Mouse (Mus musculus): ENCODE measurements around the gene Slc37a2.

Slc37a2 gene

DNA sequence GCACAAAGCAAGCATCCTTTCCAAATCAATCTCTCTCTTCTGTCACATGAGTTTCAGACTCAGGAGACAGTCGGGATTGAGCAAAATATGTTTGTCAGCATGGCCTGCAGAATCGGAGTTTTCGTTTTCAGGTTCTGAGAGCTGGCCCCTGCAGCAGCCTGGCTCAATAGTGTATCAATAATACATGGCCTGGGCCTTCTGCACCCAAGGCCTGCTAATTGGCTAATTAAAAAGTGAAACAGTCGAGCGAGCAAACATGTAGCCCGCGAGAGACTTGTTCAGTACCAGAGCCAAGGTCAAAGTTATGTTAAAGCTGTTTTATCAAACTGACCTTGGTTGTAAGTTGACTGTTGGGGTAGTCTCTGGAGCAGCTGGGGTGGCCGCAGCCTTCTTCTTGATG lies 34.8 kb downstream of the Slc37a2 start:
- no peak for DNase-seq (ENCODE audit: low read depth, low spot score)

DNA sequence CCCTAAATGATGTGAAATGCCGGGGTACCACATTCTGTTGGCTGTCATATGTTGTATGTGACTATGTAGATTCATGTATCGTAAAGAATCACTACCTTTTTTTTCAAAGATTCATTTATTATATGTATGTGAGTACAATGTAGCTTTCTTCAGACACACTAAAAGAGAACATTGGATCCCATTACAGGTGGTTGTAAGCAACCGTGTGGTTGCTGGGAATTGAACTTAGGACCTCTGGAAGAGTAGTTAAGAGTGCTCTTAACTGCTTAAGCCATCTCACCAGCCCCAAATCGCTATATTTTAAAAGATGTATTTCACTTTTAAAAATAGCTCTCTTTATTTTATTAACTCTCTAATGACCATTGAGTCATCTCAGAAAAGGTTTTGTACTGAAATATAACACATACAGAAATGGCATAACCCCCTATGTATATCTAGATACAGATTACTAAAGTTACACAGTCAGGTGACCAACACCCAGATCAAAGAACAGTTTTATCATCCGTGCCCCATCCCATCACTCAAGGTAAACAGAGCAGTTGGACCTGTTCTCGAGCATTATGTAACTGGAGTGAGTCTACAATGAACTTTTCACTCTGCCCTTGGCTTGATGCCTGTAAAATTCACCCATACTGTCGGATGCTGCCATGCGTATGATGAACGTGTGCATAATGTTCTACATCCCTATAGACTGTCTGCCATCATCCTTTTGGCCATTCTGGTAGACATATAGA lies 41.0 kb downstream of the Slc37a2 start:
- DNase-seq (ENCODE audit: low read depth, low spot score), result no peak

DNA sequence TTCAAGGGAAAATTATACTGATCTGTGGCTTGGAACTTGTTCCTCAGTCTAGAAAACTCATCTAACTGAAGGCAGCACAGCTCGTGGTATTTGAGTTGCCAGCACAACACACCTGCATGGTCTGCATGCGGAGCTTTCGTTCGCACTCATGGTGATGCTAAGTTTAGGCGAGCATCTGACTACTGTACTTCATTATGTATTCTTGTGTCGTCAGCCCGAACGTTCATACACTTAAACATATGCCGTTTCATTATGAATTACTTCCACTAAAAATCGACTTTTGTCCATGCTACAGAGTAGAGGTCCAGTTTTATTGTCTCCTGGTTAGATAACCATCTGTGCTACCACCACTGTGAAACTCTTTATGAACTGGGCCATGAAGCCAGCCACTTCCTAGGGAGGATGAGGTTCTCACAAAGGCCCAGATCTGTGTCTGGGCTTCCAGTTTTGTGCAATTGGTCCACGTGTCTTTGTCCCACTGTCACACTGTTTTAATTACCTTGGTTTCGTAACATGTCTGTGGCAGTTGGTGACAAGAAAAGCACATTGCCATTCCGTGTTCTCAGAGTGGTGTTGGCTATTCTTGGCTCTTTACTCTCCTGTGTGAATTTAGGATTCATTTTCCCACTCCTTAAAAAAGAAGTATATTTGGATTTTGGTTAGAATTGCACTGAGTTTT lies 42.3 kb downstream of the Slc37a2 start:
- no peak for DNase-seq (ENCODE audit: low read depth, low spot score)

DNA sequence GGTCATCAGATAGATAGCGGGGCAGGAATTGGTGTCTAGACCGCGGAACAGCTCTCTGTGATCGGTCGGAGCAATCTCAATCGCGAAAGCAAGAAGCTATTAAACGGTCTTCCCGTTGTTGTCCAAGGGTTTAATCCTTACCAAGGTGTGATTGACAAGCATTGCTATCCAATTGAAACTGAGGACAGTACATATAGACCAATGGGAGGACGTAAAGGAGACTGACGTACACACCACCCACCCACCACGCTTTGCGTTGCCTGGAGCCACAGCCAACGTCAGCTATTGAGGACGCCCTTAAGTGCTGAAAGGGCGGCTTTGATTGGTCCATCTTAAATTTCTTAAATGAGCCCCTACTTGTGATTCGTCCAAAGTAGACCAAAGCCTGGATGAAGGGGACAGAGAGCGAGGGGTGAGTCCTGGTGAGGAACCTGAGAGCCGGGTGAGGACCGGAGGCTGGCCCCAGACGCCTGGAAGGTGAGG lies 47.6 kb downstream of the Slc37a2 start, which contains the start of gene Tmem218:
TSS of gene Tmem218 (plus strand) at position 295 of the 483 bp plus-strand sequence.
- DNase-seq (ENCODE audit: low read depth, low spot score), result peak; percentile 90

DNA sequence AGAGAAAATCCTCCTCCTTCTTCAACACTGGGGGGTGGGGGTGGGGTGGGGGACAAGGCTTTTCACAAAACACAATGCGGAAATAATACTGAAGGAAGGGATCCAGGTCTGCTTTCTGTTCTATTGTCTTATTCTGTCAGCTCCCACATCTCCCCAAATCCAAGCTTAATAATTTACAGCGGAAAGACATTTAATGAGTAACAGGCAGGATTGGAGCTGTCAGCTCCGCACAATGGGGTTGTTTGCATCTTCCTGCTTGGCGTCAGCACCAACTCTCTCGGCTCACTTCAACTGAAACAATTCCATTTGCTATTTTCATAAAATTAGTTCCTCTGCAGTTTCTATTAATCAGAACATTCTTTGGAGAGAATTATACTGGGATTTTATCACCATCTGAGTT lies 51.7 kb downstream of the Slc37a2 start:
- DNase-seq (ENCODE audit: low read depth, low spot score), result no peak

DNA sequence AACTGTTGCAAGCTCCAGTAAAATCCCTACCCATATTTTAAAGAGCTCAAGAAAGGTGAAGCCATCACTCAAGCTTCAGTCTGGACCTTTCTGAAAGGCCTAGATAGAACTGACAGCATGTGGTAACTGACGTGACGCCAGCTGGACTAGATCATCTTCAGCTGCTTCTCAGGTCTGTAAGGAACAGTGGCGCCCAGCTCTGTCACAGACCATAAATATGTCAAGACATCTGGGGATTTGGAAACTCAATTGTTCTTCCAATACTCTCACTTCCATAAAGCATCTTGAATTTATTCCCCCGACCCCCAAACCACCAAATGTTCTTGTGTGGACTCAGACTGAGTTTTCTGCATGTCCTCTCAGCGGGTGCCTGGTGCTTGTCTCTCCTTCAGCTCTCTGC lies 55.1 kb downstream of the Slc37a2 start:
- no peak for DNase-seq (ENCODE audit: low read depth, low spot score)

- DNase-seq (ENCODE audit: low read depth, low spot score), result no peak
These were observed 58.5 kb downstream of the Slc37a2 start for GRCm38 (mm10) chr9:37197067-37197466.

GRCm38 (mm10) chr9:37188024-37188423 lies 67.5 kb downstream of the Slc37a2 start:
- no peak for DNase-seq (ENCODE audit: low read depth, low spot score)

- no peak for DNase-seq (ENCODE audit: low read depth, low spot score)
These were observed 68.1 kb downstream of the Slc37a2 start for GRCm38 (mm10) chr9:37187407-37187806.

GRCm38 (mm10) chr9:37183176-37183575 lies 72.4 kb downstream of the Slc37a2 start:
- DNase-seq (ENCODE audit: low read depth, low spot score), result no peak

DNA sequence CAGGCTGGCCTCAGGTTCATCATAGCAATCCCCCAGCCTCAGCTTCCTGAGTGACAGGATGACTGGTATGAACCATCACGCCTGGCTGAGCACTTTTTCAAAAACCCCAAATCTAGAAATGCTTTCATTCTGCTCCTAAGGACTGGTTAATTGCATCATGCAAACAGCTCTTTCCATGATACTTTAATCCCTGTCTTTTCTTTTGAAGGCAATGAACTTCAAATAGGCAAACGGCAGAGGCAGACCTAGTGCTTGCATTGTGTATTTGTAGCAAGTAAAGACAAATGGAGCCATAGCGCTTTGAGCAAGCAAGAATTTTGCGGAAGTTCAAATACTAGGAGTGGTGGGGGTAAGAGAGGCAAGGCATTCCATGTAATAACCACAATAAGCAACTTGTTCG lies 73.9 kb downstream of the Slc37a2 start:
- DNase-seq (ENCODE audit: low read depth, low spot score), result no peak

DNA sequence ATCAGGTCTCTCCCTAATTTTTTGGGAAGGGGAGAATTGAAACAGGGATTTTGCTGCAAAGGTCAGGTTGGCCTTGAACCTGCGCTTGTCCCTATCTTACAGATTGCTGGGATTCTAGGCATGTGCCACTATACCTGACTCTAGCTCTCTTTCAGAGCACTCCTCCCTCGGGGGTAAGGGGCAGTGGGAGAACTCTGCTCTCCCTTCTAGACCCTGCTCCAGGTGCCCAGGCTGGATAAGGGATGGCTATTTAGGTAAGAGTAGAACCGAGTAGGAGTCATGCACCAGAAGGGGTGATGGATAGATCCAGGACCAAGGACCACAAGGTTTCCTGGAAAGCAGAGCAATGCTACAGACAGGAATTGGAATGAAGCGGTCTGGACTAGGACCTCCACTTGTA lies 75.9 kb downstream of the Slc37a2 start:
- no peak for DNase-seq (ENCODE audit: low read depth, low spot score)

GRCm38 (mm10) chr9:37178911-37179310 lies 76.6 kb downstream of the Slc37a2 start:
- no peak for DNase-seq (ENCODE audit: low read depth, low spot score)

All from c-Kit-negative CD71-positive TER-119-positive erythroid progenitor cells, embryonic 14.5 days (primary cell).